Mouse (Mus musculus) liver, postnatal 0 days (tissue): ENCODE measurements around the gene Pih1d2.
A peak's percentile ranks its signal among the peaks of the same experiment; 100 is the strongest.

Source experiments
- CTCF ChIP-seq: sonication (generic); IDR thresholded peaks from 2 replicates; pipeline ENCODE4 v1.5.1; 2016; ENCODE audit warnings: antibody characterized with exemption, low read depth
- EP300 ChIP-seq: IDR thresholded peaks from 2 replicates; pipeline ENCODE4 v1.6.1; 2016; ENCODE audit warnings: antibody characterized with exemption, low read depth, mild to moderate bottlenecking

GRCm38 (mm10) chr9:50659392-50660217 is 42.5 kb downstream of the Pih1d2 start, which contains the start of gene Dlat:
- TF ChIP-seq EP300 (no peak), CTCF (0 out of 2 replicates have a peak, but pooled peaks have one; percentile 1)
